Mouse (Mus musculus) ES-Bruce4 (cell line): ENCODE measurements around the gene Tbc1d22a.

Experiments
- CTCF ChIP-seq: IDR thresholded peaks from one replicate; pipeline ENCODE4 v1.8.1; 2011; ENCODE audit warnings: low read depth, low read length
- EP300 ChIP-seq: IDR thresholded peaks from 2 replicates; pipeline ENCODE4 v1.6.1; 2011; ENCODE audit warnings: low read depth, low read length; ENCODE audit not compliant: insufficient read depth
- POLR2A ChIP-seq: IDR thresholded peaks from one replicate; pipeline ENCODE4 v1.8.1; 2011; ENCODE audit warnings: low read length; ENCODE audit not compliant: insufficient read depth

DNA sequence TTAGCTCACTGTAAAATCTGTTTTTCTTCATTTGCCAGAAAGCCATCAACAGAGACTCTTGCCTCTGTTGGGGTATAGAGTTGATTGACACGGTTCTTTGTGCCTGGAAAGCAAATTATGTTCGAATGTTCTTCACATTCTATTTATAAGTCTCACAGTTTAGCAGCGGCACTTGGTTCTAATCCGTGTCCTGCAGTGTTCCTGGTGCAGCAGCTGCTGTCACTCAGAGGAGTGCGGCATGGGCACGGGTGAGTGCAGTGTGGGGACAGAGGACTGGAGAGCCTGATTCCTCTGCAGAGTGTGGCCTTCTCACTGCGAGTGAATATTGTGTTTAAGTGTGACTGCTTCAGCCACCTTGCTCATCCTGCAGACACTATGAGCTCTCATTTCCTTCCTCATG is 50.5 kb downstream of the Tbc1d22a start:
- TF ChIP-seq CTCF (no peak), POLR2A (no peak), EP300 (no peak)
